Mouse (Mus musculus): ENCODE data around the gene Rnf168. TPM values are rescaled to one million over a fixed set of nuclear protein-coding genes. Genes with fewer than 3 reads are reported as not detected.

The Rnf168 gene
- polyA plus RNA-seq, 1 experiment from 2014 or later, result 26.2 TPM

DNA sequence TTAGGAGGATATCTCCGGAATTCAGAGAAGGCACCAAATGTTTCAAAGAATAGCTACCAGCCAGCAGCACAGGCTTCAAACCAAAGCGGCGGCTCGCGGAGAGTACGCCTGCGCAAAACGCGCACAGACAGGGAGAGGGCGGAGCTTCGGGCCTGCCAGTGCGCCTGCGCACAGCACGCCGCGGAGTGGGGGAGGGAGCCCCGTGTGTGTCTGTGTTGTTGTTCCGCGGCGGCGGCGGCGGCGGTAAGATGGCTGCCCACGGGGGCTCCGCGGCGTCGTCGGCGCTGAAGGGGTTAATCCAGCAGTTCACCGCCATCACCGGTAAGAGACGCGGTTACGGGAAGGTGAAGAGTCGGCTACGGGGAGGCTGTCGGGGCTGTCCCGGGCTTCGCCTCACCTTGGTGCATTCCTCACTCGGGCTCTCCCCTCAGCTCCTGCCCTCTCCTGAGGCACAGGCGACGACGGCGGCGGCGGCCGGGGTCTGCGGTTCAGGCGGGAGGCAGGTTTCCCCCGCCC is 54.8 kb downstream of the Rnf168 start, which contains the start of gene Ubxn7:
Ubxn7 (plus strand) TSS at position 218 of the 516 bp plus-strand sequence.
- peak; percentile 98 for DNase-seq (ENCODE audit: low spot score)
- H3K4me1 ChIP-seq (replicated peaks; ENCODE audit: control insufficient read depth, insufficient read depth, low read length), result 0 out of 2 replicates have a peak, but pooled peaks cover 6% of the 10 kb centered on the region
- peak within 1 kb of the TSS; percentile 58 for H3K4me2 ChIP-seq (ENCODE audit: low read length)
- WGBS, result under 1% methylated on average over 52 of the region's 52 CpGs
- no peaks in the 10 kb centered on the region for H3K27me3 ChIP-seq (replicated peaks; ENCODE audit: control insufficient read depth, insufficient read depth, low read length)
- peak within 1 kb of the TSS; percentile 94 for H3K27ac ChIP-seq (ENCODE audit: low read depth)
- peak within 1 kb of the TSS; percentile 72 for H3K4me3 ChIP-seq (ENCODE audit: low read depth, low read length)
- peak; percentile 96 for ATAC-seq (replicated peaks; ENCODE audit: low FRiP score, low TSS enrichment, low read depth)
- H3K9ac ChIP-seq (ENCODE audit: low read length), result peak within 1 kb of the TSS; percentile 93
- no peaks in the 10 kb centered on the region for H3K9me3 ChIP-seq (ENCODE audit: control insufficient read depth, low read length)
- H3K36me3 ChIP-seq (ENCODE audit: control insufficient read depth, insufficient read depth, low read length), result no peaks in the 10 kb centered on the region

DNA sequence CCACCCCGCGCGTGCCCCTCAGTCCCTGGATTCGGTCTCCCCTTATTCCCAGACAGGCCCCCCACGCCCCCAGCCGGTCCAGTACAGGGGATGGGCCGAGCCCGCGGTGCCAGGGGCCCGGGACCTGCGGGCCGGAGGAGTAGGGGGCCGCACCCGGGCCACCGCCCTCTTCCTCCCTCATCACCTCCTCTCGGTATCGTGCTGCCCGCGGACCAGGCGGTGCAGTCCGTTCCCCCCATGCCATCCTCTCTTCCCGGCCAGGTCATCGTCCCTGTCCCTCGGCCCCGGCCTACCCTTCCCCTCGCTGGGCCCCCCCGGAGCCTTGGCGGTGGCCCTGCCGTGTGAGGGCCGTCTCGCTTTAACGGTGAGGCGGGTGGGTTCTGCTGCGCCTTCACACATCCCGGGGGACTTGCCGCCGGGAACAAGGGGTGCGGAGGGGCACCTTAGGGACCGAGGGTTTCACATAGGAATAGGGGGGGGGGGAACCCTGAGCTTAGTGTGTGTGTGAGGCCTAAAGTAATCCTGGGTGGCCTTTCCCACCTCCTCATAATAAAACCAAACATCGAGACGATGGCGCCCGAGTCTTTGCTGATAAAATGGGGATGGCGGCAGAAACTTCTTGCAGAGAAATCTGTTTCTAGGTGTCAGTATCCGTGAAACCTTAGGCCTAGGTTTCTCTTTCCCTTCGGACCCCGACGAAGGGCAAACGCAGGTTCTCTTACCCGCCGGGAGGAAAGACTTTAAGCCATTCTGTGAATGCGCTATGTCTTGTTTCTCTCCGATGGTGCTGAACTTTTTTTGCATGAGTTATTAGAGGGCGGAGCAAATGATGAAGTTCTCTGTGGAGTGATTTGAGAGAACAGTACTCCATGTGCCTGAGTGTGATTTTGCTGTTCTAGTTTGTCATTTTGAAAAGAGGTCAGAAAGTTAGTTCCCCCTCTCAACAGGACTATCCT is 55.6 kb downstream of the Rnf168 start:
- DNase-seq (ENCODE audit: low spot score), result peak; percentile 84

DNA sequence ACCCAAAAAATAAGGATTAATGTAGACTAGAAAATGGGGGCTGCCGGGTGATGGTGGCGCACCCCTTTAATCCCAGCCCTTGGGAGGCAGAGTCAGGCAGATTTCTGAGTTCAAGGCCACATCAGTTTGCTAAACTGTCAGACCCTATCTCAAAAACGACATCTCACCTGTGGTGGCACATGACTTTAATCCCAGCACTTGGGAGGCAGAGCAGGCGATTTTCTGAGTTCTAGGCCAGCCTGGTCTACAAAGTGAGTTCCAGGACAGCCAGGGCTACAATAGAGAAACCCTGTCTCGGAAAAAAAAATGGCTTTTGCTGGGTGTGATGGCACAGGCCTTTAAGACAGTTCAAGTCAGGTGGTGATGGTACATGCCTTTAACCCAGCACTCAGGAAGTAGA is 57.9 kb downstream of the Rnf168 start:
- WGBS, result 93% methylated on average over 5 of the region's 5 CpGs
- no peak overlapping the region for H3K9ac ChIP-seq (ENCODE audit: low read length)
- no peak overlapping the region for H3K4me3 ChIP-seq (ENCODE audit: low read depth, low read length)
- no peak overlapping the region for H3K4me2 ChIP-seq (ENCODE audit: low read length)
- no peaks in the 10 kb centered on the region for H3K36me3 ChIP-seq (ENCODE audit: control insufficient read depth, insufficient read depth, low read length)
- H3K9me3 ChIP-seq (ENCODE audit: control insufficient read depth, low read length), result no peaks in the 10 kb centered on the region
- 0 out of 2 replicates have a peak, but pooled peaks cover 6% of the 10 kb centered on the region for H3K4me1 ChIP-seq (replicated peaks; ENCODE audit: control insufficient read depth, insufficient read depth, low read length)
- no peak overlapping the region for H3K27ac ChIP-seq (ENCODE audit: low read depth)
- no peaks in the 10 kb centered on the region for H3K27me3 ChIP-seq (replicated peaks; ENCODE audit: control insufficient read depth, insufficient read depth, low read length)
- ATAC-seq (replicated peaks; ENCODE audit: low FRiP score, low TSS enrichment, low read depth) (no peak), DNase-seq (ENCODE audit: low spot score) (no peak)

More for the DNA sequence above, 55.6 kb downstream of the Rnf168 start:
- H3K4me1 ChIP-seq (replicated peaks; ENCODE audit: control insufficient read depth, insufficient read depth, low read length), result 0 out of 2 replicates have a peak, but pooled peaks cover 6% of the 10 kb centered on the region
- peak overlapping the region; percentile 58 for H3K4me2 ChIP-seq (ENCODE audit: low read length)
- ATAC-seq (replicated peaks; ENCODE audit: low FRiP score, low TSS enrichment, low read depth), result peak; percentile 80
- peak overlapping the region; percentile 94 for H3K27ac ChIP-seq (ENCODE audit: low read depth)
- under 1% methylated on average over 54 of the region's 54 CpGs for WGBS
- no peaks in the 10 kb centered on the region for H3K9me3 ChIP-seq (ENCODE audit: control insufficient read depth, low read length)
- peak overlapping the region; percentile 72 for H3K4me3 ChIP-seq (ENCODE audit: low read depth, low read length)
- H3K36me3 ChIP-seq (ENCODE audit: control insufficient read depth, insufficient read depth, low read length), result no peaks in the 10 kb centered on the region
- no peaks in the 10 kb centered on the region for H3K27me3 ChIP-seq (replicated peaks; ENCODE audit: control insufficient read depth, insufficient read depth, low read length)
- peak overlapping the region; percentile 93 for H3K9ac ChIP-seq (ENCODE audit: low read length)

DNA sequence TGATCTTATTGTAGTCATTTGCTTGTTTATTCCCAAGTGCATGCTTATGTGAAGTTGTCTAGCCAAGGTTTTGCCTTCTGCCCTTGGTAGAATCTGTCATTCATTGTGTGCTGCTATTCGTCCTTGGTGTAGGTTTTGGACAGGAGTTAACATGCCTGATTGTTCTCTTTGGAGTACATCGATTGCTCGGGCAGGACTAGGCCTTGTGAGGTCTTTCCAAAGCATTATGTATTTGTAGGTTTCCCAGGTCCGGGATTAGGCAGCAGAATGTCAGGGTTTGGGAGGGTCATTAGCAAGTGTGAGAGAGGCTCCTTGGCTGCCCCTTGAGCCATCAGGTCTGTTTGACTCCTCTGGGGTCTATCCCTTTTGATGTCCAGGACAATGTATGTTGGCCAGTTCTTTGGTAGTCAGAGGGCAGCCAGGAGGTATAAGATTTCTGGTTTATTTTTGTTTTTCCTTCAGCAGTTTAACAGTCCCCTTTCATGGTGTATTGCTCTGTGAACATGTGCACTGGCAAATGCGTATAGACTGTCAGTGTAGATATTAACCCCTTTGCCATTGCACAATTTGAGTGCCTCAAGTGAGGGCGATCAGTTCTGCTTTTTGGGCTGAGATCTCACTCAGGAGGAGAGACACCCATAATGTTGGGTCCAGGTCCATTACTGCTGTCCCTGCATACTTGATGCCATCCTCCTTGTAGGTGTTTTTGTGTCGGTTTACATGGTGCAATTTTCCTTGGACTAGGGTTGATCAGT is 58.9 kb downstream of the Rnf168 start:
- Histone ChIP-seq H3K4me1 (replicated peaks; ENCODE audit: control insufficient read depth, insufficient read depth, low read length) (0 out of 2 replicates have a peak, but pooled peaks cover 3% of the 10 kb centered on the region), H3K36me3 (ENCODE audit: control insufficient read depth, insufficient read depth, low read length) (no peaks in the 10 kb centered on the region), H3K4me3 (ENCODE audit: low read depth, low read length) (no peak overlapping the region), H3K9ac (ENCODE audit: low read length) (no peak overlapping the region), H3K9me3 (ENCODE audit: control insufficient read depth, low read length) (no peaks in the 10 kb centered on the region), H3K27ac (ENCODE audit: low read depth) (no peak overlapping the region), H3K4me2 (ENCODE audit: low read length) (no peak overlapping the region), H3K27me3 (replicated peaks; ENCODE audit: control insufficient read depth, insufficient read depth, low read length) (no peaks in the 10 kb centered on the region)
- ATAC-seq (replicated peaks; ENCODE audit: low FRiP score, low TSS enrichment, low read depth) (no peak), DNase-seq (ENCODE audit: low spot score) (no peak)
- 73% methylated on average over 7 of the region's 7 CpGs for WGBS

DNA sequence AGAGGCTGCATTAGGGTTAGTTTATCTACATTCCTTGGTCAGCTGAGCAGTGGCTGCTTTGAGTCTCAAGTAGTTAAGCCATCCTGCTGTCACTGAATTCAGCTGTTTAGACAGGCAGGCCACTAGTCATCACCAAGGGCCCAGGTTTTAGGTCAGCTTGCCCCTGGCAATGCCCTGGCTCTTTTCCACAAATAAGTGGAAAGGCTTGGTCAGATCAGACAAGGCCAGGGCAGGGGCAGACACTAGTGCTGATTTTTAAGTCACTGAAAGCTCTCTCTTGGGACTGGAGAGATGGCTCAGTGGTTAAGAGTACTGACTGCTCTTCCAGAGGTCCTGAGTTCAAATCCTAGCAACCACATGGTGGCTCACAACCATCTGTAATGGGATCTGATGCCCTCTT is 59.7 kb downstream of the Rnf168 start:
- Histone ChIP-seq H3K9me3 (ENCODE audit: control insufficient read depth, low read length) (no peaks in the 10 kb centered on the region), H3K4me1 (replicated peaks; ENCODE audit: control insufficient read depth, insufficient read depth, low read length) (0 out of 2 replicates have a peak, but pooled peaks cover 3% of the 10 kb centered on the region), H3K36me3 (ENCODE audit: control insufficient read depth, insufficient read depth, low read length) (no peaks in the 10 kb centered on the region), H3K4me3 (ENCODE audit: low read depth, low read length) (no peak overlapping the region), H3K9ac (ENCODE audit: low read length) (no peak overlapping the region), H3K27ac (ENCODE audit: low read depth) (no peak overlapping the region), H3K27me3 (replicated peaks; ENCODE audit: control insufficient read depth, insufficient read depth, low read length) (no peaks in the 10 kb centered on the region), H3K4me2 (ENCODE audit: low read length) (no peak overlapping the region)
- no peak for ATAC-seq (replicated peaks; ENCODE audit: low FRiP score, low TSS enrichment, low read depth)
- no peak for DNase-seq (ENCODE audit: low spot score)

DNA sequence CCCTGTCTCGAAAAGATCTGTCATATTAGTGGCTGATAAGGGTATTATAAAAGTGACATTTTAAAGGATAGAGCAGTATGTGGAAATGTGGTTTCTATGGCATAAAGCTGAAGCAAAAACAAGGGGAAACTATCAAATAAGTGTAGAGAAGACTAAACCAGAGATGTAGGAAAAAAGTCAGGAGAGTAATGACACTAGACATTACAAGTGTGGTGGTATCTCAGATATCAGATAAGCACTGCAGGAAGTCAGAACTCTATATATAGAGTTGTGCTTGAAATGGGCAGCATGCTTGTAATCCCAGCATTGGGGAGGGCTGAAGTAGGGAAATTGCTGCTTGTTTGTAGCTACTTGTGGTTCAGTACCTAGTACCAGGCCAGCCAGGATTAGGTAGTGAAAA is 63.2 kb downstream of the Rnf168 start:
- Histone ChIP-seq H3K27me3 (replicated peaks; ENCODE audit: control insufficient read depth, insufficient read depth, low read length) (no peaks in the 10 kb centered on the region), H3K27ac (ENCODE audit: low read depth) (no peak overlapping the region), H3K4me2 (ENCODE audit: low read length) (no peak overlapping the region), H3K36me3 (ENCODE audit: control insufficient read depth, insufficient read depth, low read length) (no peaks in the 10 kb centered on the region), H3K9ac (ENCODE audit: low read length) (no peak overlapping the region), H3K9me3 (ENCODE audit: control insufficient read depth, low read length) (no peaks in the 10 kb centered on the region), H3K4me1 (replicated peaks; ENCODE audit: control insufficient read depth, insufficient read depth, low read length) (0 out of 2 replicates have a peak, but pooled peaks cover 3% of the 10 kb centered on the region), H3K4me3 (ENCODE audit: low read depth, low read length) (no peak overlapping the region)
- ATAC-seq (replicated peaks; ENCODE audit: low FRiP score, low TSS enrichment, low read depth) (no peak), DNase-seq (ENCODE audit: low spot score) (no peak)
- WGBS, result 72% methylated on average over 1 of the region's 1 CpGs

DNA sequence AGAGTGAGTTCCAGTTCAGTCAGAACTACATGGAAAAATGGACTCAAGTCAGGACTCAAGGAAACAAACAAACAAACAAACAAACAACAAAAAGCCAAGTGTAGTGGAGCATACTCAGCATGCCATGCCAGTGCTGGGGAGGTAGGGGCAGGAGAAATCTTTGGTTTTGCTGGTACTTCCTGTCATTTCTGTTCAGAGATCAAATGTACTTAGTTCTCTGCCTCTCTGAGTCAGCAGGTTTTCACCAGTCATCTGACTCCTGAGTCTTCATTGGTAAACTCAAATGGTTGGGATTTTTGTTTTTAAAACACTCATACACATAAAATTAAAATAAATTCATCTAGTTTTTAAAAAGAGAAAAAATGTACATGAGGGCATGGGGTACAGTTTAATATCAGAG is 68.3 kb downstream of the Rnf168 start:
- Histone ChIP-seq H3K36me3 (ENCODE audit: control insufficient read depth, insufficient read depth, low read length) (no peaks in the 10 kb centered on the region), H3K4me1 (replicated peaks; ENCODE audit: control insufficient read depth, insufficient read depth, low read length) (no peaks in the 10 kb centered on the region), H3K9ac (ENCODE audit: low read length) (no peak overlapping the region), H3K27ac (ENCODE audit: low read depth) (no peak overlapping the region), H3K27me3 (replicated peaks; ENCODE audit: control insufficient read depth, insufficient read depth, low read length) (no peaks in the 10 kb centered on the region), H3K4me3 (ENCODE audit: low read depth, low read length) (no peak overlapping the region), H3K9me3 (ENCODE audit: control insufficient read depth, low read length) (no peaks in the 10 kb centered on the region), H3K4me2 (ENCODE audit: low read length) (no peak overlapping the region)
- DNase-seq (ENCODE audit: low spot score) (no peak), ATAC-seq (replicated peaks; ENCODE audit: low FRiP score, low TSS enrichment, low read depth) (no peak)

DNA sequence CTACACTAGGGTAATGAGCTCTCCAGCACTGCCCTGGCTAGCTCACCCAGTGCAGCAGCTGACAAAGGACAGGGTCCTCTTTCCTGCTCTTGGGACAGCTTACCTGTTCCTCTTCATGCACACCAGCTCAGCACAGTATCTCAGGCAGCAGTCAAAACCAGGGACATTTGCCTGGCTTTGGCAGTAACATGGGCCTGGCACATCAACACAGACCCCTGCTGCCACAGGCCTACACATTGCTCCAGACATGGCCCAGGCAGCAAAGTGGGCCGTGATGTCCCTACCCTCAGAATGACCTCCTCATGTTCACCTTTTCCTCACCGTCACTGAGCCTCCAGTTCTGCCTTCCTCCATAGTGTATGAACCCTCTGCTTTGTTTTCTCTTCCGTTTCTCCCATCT is 73.5 kb downstream of the Rnf168 start:
- H3K9ac ChIP-seq (ENCODE audit: low read length), result no peak overlapping the region
- H3K9me3 ChIP-seq (ENCODE audit: control insufficient read depth, low read length), result no peaks in the 10 kb centered on the region
- ATAC-seq (replicated peaks; ENCODE audit: low FRiP score, low TSS enrichment, low read depth) (no peak), DNase-seq (ENCODE audit: low spot score) (no peak)
- H3K4me3 ChIP-seq (ENCODE audit: low read depth, low read length), result no peak overlapping the region
- peaks cover 29% of the 10 kb centered on the region for H3K36me3 ChIP-seq (ENCODE audit: control insufficient read depth, insufficient read depth, low read length)
- no peaks in the 10 kb centered on the region for H3K27me3 ChIP-seq (replicated peaks; ENCODE audit: control insufficient read depth, insufficient read depth, low read length)
- WGBS, result 82% methylated on average over 3 of the region's 3 CpGs
- no peak overlapping the region for H3K27ac ChIP-seq (ENCODE audit: low read depth)
- H3K4me1 ChIP-seq (replicated peaks; ENCODE audit: control insufficient read depth, insufficient read depth, low read length), result no peaks in the 10 kb centered on the region
- no peak overlapping the region for H3K4me2 ChIP-seq (ENCODE audit: low read length)
